13 mouse cellular contexts compared by ENCODE assay signal in genomic region chr13:81644047-81644565, GRCm38 (mm10). TPM values are rescaled to one million over a fixed set of nuclear protein-coding genes. Genes with fewer than 3 reads are reported as not detected.
"Had no signal": no experiment of that assay in that cellular context is flagged by ENCODE, and none has a peak within 500 bp of the region (broad histone marks: within the 10 kb centered on the region; RNA-seq: fewer than 3 reads in every experiment).

No protein-coding gene starts in this region.

- H3K36me3 ChIP-seq: lung, embryonic 15.5 days; midbrain, embryonic 15.5 days; neural tube, embryonic 12.5 days had no signal

- H3K4me2 ChIP-seq: lung, embryonic 15.5 days; midbrain, embryonic 15.5 days; neural tube, embryonic 12.5 days had no signal

- H3K9me3 ChIP-seq: lung, embryonic 15.5 days; midbrain, embryonic 15.5 days; neural tube, embryonic 12.5 days had no signal

- H3K27me3 ChIP-seq: lung, embryonic 15.5 days; midbrain, embryonic 15.5 days; neural tube, embryonic 12.5 days had no signal

- ATAC-seq: midbrain, embryonic 15.5 days had no signal

- H3K27ac ChIP-seq: layer of hippocampus, adult 2 months; lung, embryonic 15.5 days; macrophage; midbrain, embryonic 15.5 days; neural tube, embryonic 12.5 days; stomach, postnatal 0 days had no signal

- DNase-seq: kidney, adult 18-20 months; kidney, postnatal 10 days; kidney, postnatal 4 days; left cerebral cortex, postnatal 4 days; lung, postnatal 14 days; thymus, adult 2 months; thymus, postnatal 25 days had no signal

- H3K4me3 ChIP-seq: layer of hippocampus, adult 2 months; lung, embryonic 15.5 days; midbrain, embryonic 15.5 days; neural tube, embryonic 12.5 days had no signal

- H3K9ac ChIP-seq: lung, embryonic 15.5 days; midbrain, embryonic 15.5 days; neural tube, embryonic 12.5 days had no signal

RNA-seq across cellular contexts. Expression of gene Adgrv1, which starts 11.2 kb away (rescaled TPM):
- polyA plus RNA-seq: macrophage had no signal
